Mouse (Mus musculus) myocyte (in vitro differentiated cells): ENCODE data around the gene Cep57. TPM values are rescaled to one million over a fixed set of nuclear protein-coding genes. Genes with fewer than 3 reads are reported as not detected.

Experiments
- H3K27me3 ChIP-seq: one replicate; pipeline ENCODE4 v1.6.1; 2011; ENCODE audit not compliant: control insufficient read depth, insufficient read depth, insufficient read length
- H3K36me3 ChIP-seq: one replicate; pipeline ENCODE4 v1.6.1; 2011; ENCODE audit not compliant: control insufficient read depth, insufficient read depth
- H3K4me2 ChIP-seq: one replicate; pipeline ENCODE4 v1.6.1; 2011; ENCODE audit warnings: low read depth, control low read depth
- H3K4me3 ChIP-seq: one replicate; pipeline ENCODE4 v1.5.1; 2011; ENCODE audit warnings: mild to moderate bottlenecking, control low read depth, moderate library complexity
- H3K79me2 ChIP-seq: one replicate; pipeline ENCODE4 v1.6.1; 2011; ENCODE audit not compliant: control insufficient read depth, insufficient read depth
- H3ac ChIP-seq: one replicate; pipeline ENCODE4 v1.6.1; 2011; ENCODE audit not compliant: control insufficient read depth, insufficient read length
- CEBPB ChIP-seq: IDR thresholded peaks from 2 replicates; pipeline ENCODE4 v1.6.1; 2011; ENCODE audit warnings: mild to moderate bottlenecking, moderate library complexity; ENCODE audit not compliant: poor library complexity, insufficient read depth, severe bottlenecking
- E2F4 ChIP-seq: IDR thresholded peaks from one replicate; pipeline ENCODE4 v1.6.1; 2011; ENCODE audit warnings: mild to moderate bottlenecking, control low read depth, moderate library complexity; ENCODE audit not compliant: insufficient read depth
- MAX ChIP-seq: IDR thresholded peaks from one replicate; pipeline ENCODE4 v1.6.1; 2011; ENCODE audit warnings: low read depth, mild to moderate bottlenecking, control low read depth
- MYOD1 ChIP-seq, 3 experiments: IDR thresholded peaks; one replicate each; pipeline ENCODE4 v1.6.1; 2011; ENCODE audit warnings: control low read depth in 2 of 3, low read depth in 2 of 3, mild to moderate bottlenecking in 2 of 3, moderate library complexity in 1 of 3; ENCODE audit not compliant: insufficient read length in 2 of 3, control insufficient read depth in 1 of 3
- MYOG ChIP-seq, 3 experiments: IDR thresholded peaks; one replicate each; pipeline ENCODE4 v1.6.1; 2011; ENCODE audit warnings: control low read depth in 2 of 3, low read depth in 2 of 3, mild to moderate bottlenecking in 2 of 3; ENCODE audit not compliant: insufficient read length in 2 of 3, control insufficient read depth in 1 of 3, insufficient read depth in 1 of 3
- POLR2A ChIP-seq: IDR thresholded peaks from one replicate; pipeline ENCODE4 v1.6.1; 2011; ENCODE audit warnings: low read depth, mild to moderate bottlenecking, control low read depth, moderate library complexity; ENCODE audit not compliant: insufficient read length
- POLR2AphosphoS2 ChIP-seq: IDR thresholded peaks from one replicate; pipeline ENCODE4 v1.6.1; 2011; ENCODE audit warnings: low read depth, control low read depth; ENCODE audit not compliant: insufficient read length
- REST ChIP-seq: IDR thresholded peaks from one replicate; pipeline ENCODE4 v1.6.1; 2011; ENCODE audit warnings: mild to moderate bottlenecking, control low read depth, moderate library complexity; ENCODE audit not compliant: insufficient read depth, insufficient read length
- SRF ChIP-seq: IDR thresholded peaks from one replicate; pipeline ENCODE4 v1.6.1; 2011; ENCODE audit warnings: low read depth; ENCODE audit not compliant: control insufficient read depth, insufficient read length
- TCF12 ChIP-seq: IDR thresholded peaks from one replicate; pipeline ENCODE4 v1.6.1; 2011; ENCODE audit warnings: mild to moderate bottlenecking, control low read depth; ENCODE audit not compliant: poor library complexity, insufficient read depth, severe bottlenecking
- TCF3 ChIP-seq: IDR thresholded peaks from one replicate; pipeline ENCODE4 v1.6.1; 2011; ENCODE audit warnings: low read depth, control low read depth; ENCODE audit not compliant: insufficient read length
- USF1 ChIP-seq: IDR thresholded peaks from one replicate; pipeline ENCODE4 v1.6.1; 2011; ENCODE audit warnings: low read depth, mild to moderate bottlenecking, control low read depth, moderate library complexity
- polyA plus RNA-seq: library from polyadenylated mRNA; unstranded; fragments of >200 nt; fragmentation: generic; extraction: Trizol; gene quantifications from one replicate; pipeline ENCODE4 v1.2.1, GENCODE M21; 2012; ENCODE audit warnings: missing spikeins

Gene Cep57
- polyA plus RNA-seq, 1 experiment: 4.9 TPM

- Histone ChIP-seq H3K4me3 (no peak overlapping the region), H3K36me3 (no peaks in the 10 kb centered on the region), H3K4me2 (no peak overlapping the region), H3K79me2 (no peaks in the 10 kb centered on the region), H3ac (no peak overlapping the region), H3K27me3 (no peaks in the 10 kb centered on the region)
- TF ChIP-seq POLR2AphosphoS2: no peak
- TF ChIP-seq TCF12: no peak
- TF ChIP-seq TCF3: no peak
- TF ChIP-seq POLR2A: no peak
Measured at GRCm38 (mm10) chr9:13856777-13857176, 29.9 kb upstream of the Cep57 start.

GRCm38 (mm10) chr9:13856247-13856646 is 29.3 kb upstream of the Cep57 start:
- H3K4me3 ChIP-seq: no peak overlapping the region
- H3K79me2 ChIP-seq: no peaks in the 10 kb centered on the region
- H3K36me3 ChIP-seq: no peaks in the 10 kb centered on the region
- no peak for TF ChIP-seq MYOD1 (IDR thresholded peaks at IDR 0.05; ENCODE audit: control insufficient read depth in 1 of 3, insufficient read length in 2 of 3, low read depth in 2 of 3)
- TF ChIP-seq POLR2AphosphoS2: no peak
- no peak overlapping the region for H3K4me2 ChIP-seq
- no peak overlapping the region for H3ac ChIP-seq
- H3K27me3 ChIP-seq: no peaks in the 10 kb centered on the region

DNA sequence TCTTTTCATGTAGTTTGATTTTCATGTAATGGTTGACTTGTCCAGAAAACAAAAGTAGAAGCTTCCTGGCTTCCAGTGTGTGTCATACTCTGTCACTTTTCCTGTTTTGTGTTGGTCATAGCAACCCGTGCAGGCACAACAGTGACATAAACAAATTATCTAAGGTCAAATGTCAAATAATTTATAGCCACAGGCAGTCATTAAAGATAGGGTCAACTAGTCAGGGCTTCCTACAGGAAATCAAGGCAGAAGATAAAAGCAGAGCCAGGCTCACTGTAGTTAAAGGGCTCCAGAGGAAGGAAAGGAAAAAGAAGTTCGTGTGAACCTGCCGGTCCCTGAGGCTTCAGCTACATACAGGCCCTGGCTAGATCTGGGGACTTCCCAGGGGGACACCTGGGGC is 27.0 kb upstream of the Cep57 start:
- Histone ChIP-seq H3ac (no peak overlapping the region), H3K36me3 (no peaks in the 10 kb centered on the region), H3K4me3 (no peak overlapping the region), H3K27me3 (no peaks in the 10 kb centered on the region), H3K79me2 (no peaks in the 10 kb centered on the region), H3K4me2 (no peak overlapping the region)
- TF ChIP-seq USF1: no peak
- TF ChIP-seq POLR2A: no peak
- no peak for TF ChIP-seq TCF3
- no peak for TF ChIP-seq TCF12
- no peak for TF ChIP-seq SRF
- TF ChIP-seq MYOG (IDR thresholded peaks at IDR 0.05; ENCODE audit: control insufficient read depth in 1 of 3, insufficient read depth in 1 of 3, insufficient read length in 2 of 3, low read depth in 2 of 3): no peak
- TF ChIP-seq MYOD1 (IDR thresholded peaks at IDR 0.05; ENCODE audit: control insufficient read depth in 1 of 3, insufficient read length in 2 of 3, low read depth in 2 of 3): no peak
- no peak for TF ChIP-seq POLR2AphosphoS2
- no peak for TF ChIP-seq MAX
- TF ChIP-seq CEBPB: no peak
- TF ChIP-seq REST: no peak
- TF ChIP-seq E2F4: no peak

DNA sequence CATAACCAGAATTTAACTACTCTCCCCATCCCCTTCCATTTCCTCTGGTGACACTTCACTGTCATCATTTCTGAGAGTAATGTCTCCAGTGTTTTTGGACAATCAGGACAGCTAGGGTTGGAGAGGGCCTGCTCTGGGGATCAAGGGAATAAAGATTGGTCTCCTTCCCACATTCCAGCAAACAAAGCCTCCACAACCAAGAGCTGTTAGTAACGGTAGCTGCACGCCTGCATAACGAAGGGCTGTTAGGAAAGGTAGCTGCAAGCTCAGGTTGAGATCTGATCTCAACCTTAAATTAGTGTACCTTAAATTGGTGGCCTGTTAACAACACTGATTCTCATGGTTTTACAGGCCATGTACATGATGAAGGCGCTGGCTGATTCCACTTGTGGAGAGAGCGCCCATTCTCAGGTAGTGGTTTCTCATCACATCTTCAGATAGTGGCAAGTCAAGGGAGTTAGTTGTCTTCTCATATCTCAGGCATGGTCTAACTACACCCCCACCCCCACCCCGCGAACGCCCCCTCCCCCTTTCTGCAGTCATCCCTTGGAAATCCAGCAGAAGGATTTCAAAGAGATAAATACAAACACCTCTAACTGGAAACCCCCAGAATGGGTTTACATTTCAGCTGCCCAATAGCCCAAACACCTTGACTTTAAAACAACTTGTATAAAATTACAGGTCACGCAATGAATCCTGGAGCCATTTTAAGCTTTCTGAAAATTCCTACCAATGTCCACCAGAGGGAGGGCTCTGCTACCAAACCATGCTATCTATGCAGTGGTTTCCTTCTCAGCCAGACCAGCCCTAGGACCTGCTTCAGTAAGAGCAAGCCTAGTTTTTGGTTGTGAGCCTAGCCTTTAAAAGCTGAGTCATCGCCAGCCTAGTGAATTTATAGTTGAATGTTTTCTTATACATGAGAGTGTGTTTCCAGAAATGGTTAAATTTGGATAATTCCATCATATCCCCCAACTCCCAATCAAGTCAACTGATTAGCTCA is 21.9 kb upstream of the Cep57 start:
- no peak for TF ChIP-seq MYOD1 (IDR thresholded peaks at IDR 0.05; ENCODE audit: control insufficient read depth in 1 of 3, insufficient read length in 2 of 3, low read depth in 2 of 3)
- no peak overlapping the region for H3ac ChIP-seq
- no peaks in the 10 kb centered on the region for H3K79me2 ChIP-seq
- peaks cover 14% of the 10 kb centered on the region for H3K36me3 ChIP-seq
- no peak overlapping the region for H3K4me3 ChIP-seq
- no peak overlapping the region for H3K4me2 ChIP-seq
- no peaks in the 10 kb centered on the region for H3K27me3 ChIP-seq

DNA sequence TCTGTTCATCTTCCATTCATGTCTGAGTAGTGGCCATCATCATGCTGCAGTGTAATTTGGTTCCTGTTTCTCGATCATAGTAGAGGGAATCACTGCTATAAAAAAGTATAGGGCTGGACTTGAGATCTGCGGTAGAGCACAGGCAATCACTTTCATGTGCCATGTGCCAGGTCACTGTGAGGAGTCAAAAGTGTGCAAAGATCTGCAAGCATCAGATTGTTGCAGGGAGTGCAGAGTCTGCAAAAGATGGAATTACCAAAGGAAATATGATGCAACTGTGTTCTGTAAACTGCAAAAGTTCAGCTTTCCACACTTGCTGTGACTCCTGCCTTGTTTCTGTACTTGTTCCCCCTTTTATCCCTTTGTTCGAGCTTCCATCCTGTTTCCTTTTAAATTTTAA is 20.7 kb upstream of the Cep57 start:
- Histone ChIP-seq H3K27me3 (no peaks in the 10 kb centered on the region), H3K36me3 (peaks cover 14% of the 10 kb centered on the region), H3K79me2 (no peaks in the 10 kb centered on the region), H3ac (no peak overlapping the region), H3K4me3 (no peak overlapping the region), H3K4me2 (no peak overlapping the region)
- TF ChIP-seq CEBPB (peak; percentile 16; the same call in 1 of the 2 replicates), REST (no peak), E2F4 (no peak), TCF3 (no peak), MYOG (IDR thresholded peaks at IDR 0.05; ENCODE audit: control insufficient read depth in 1 of 3, insufficient read depth in 1 of 3, insufficient read length in 2 of 3, low read depth in 2 of 3) (no peak), MYOD1 (IDR thresholded peaks at IDR 0.05; ENCODE audit: control insufficient read depth in 1 of 3, insufficient read length in 2 of 3, low read depth in 2 of 3) (no peak), USF1 (no peak), POLR2A (no peak), POLR2AphosphoS2 (peak; percentile 11)
